Mouse (Mus musculus) liver, postnatal 0 days (tissue): Measurements from ENCODE around the gene Cdh23.

Experiments
- CTCF ChIP-seq: sonication (generic); IDR thresholded peaks from 2 replicates; pipeline ENCODE4 v1.5.1; 2016; ENCODE audit warnings: antibody characterized with exemption, low read depth
- EP300 ChIP-seq: IDR thresholded peaks from 2 replicates; pipeline ENCODE4 v1.6.1; 2016; ENCODE audit warnings: antibody characterized with exemption, low read depth, mild to moderate bottlenecking

DNA sequence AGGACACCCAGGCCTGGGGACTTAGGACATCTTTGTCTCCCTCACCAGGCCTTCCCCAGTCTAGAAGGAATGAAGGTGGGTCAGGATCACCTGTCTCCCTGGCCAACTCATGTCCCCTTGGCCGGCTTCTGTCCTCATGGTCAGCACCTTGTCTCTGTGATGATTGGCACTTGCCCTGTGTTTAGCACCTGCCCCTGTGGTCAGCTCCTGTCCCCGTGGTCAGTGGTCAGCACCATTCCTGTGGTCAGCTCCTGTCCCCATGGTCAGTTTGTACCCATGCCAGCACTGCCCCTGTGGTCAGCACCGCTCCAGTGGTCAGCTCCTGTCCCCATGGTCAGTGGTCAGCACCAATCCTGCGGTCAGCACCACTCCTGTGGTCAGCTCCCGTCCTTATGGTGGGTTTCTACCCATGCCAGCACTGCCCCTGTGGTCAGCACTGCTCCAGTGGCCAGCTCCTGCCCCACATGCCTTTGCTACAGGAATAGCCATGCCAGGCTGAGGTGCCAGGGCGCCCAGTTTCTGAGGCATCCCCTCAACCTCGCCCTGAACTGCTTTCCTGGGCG, 251.2 kb downstream of the Cdh23 start:
- no peak for TF ChIP-seq CTCF
- no peak for TF ChIP-seq EP300
